Mouse (Mus musculus) forebrain, embryonic 16.5 days (tissue): Measurements from ENCODE around the gene Snx9. TPM values are rescaled to one million over a fixed set of nuclear protein-coding genes. Genes with fewer than 3 reads are reported as not detected.

Experiments
- ATAC-seq: fragments of 200-750 bp; cut with Nextera tagmentation; 2 replicates; pipeline ENCODE4 v1.8.0; 2017; ENCODE audit warnings: mild to moderate bottlenecking, moderate library complexity
- H3K27ac ChIP-seq: fragments of 300-500 bp; sonication (generic); 2 replicates; pipeline ENCODE4 v1.5.1; 2014; ENCODE audit warnings: low read length, control low read depth
- H3K27me3 ChIP-seq: fragments of 300-500 bp; sonication (generic); replicated peaks from 2 replicates; pipeline ENCODE4 v1.6.1; 2014; ENCODE audit warnings: low read length; ENCODE audit not compliant: control insufficient read depth, insufficient read depth
- H3K36me3 ChIP-seq: fragments of 300-500 bp; sonication (generic); 2 replicates; pipeline ENCODE4 v1.6.1; 2014; ENCODE audit not compliant: control insufficient read depth, insufficient read depth
- H3K4me1 ChIP-seq: fragments of 300-500 bp; sonication (generic); replicated peaks from 2 replicates; pipeline ENCODE4 v1.6.1; 2014; ENCODE audit warnings: low read length; ENCODE audit not compliant: control insufficient read depth, insufficient read depth
- H3K4me2 ChIP-seq: fragments of 300-500 bp; sonication (generic); 2 replicates; pipeline ENCODE4 v1.6.1; 2014; ENCODE audit warnings: mild to moderate bottlenecking, low read length, control low read depth
- H3K4me3 ChIP-seq: fragments of 300-500 bp; sonication (generic); replicated peaks from 2 replicates; pipeline ENCODE4 v1.5.1; 2014; ENCODE audit warnings: mild to moderate bottlenecking, low read length, control low read depth
- H3K9ac ChIP-seq: fragments of 300-500 bp; sonication (generic); replicated peaks from 2 replicates; pipeline ENCODE4 v1.6.1; 2014; ENCODE audit warnings: low read depth, low read length, control low read depth
- H3K9me3 ChIP-seq: fragments of 300-500 bp; sonication (generic); 2 replicates; pipeline ENCODE4 v1.6.1; 2016; ENCODE audit warnings: low read length; ENCODE audit not compliant: control insufficient read depth
- WGBS: fragments of 180-500 bp; shearing (Covaris S2); extraction: QIAGEN DNeasy Blood & Tissue Kit; methylation state at CpG from one replicate; pipeline ENCODE4 v1.1.7; 2014; 5-methylcytosine and 5-hydroxymethylcytosine counted together
- polyA plus RNA-seq: library from polyadenylated mRNA; unstranded; fragments of >200 nt; fragmentation: Nextera tagmentation; extraction: Ambion mirVana; gene quantifications from 2 replicates; pipeline ENCODE4 v1.2.1, GENCODE M21; 2015

The Snx9 gene
- polyA plus RNA-seq, 1 experiment from 2014 or later: 4.5 TPM

DNA sequence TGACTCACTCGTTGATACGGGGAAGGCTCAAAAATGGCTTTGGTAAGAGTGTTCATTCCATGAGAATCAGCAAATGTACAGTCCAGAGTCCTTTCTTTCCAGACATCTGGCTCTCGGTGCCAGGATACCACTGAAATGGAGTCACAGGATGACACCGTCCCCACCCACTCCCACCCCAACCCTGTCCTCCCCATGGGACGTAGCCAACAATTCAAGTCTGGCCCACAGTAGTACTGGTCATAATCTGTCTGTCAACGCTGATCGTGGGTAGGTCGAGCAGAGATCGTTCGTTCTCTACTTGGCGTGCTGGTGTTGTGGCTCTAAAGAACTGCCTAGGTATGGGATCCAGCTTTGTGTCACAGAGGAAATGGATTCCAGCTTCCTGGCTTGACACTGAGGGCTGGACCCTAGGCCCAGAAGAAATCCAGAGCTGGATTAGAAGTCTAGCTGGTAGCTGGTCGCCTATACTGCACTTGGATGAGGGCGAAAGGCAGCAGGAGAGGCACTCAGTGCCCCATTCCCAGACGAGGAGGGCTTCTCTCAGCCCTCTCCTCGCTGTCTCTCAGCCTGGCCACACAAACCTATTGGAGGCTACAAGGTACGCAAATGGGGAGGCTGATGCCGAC lies 41.6 kb upstream of the Snx9 start:
- Histone ChIP-seq H3K27me3 (no peaks in the 10 kb centered on the region), H3K9me3 (no peaks in the 10 kb centered on the region), H3K4me3 (no peak overlapping the region), H3K4me2 (no peak overlapping the region), H3K36me3 (no peaks in the 10 kb centered on the region), H3K9ac (no peak overlapping the region), H3K4me1 (peaks cover 3% of the 10 kb centered on the region), H3K27ac (no peak overlapping the region)
- ATAC-seq: no peak
- 85% methylated on average over 17 of the region's 17 CpGs for WGBS

DNA sequence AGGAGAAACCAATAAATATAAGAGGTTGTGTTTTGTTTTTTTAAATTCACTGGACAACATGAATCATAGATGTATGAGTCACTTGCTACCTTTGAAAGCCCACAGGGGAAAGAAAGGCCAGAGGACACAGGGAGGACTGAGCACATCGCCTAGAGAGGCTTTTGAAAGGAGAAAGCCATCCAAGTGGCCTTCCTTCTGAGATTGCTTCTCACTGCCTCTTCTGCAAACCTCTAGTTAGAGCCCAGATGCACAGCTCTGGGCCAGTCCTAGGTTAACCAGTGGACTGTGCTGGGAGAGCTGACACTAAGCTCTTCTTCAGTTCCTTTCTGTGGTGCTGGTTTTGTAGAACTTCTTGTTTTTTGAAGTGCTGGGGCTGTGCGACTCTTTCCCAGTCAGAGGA lies 40.9 kb upstream of the Snx9 start:
- no peaks in the 10 kb centered on the region for H3K36me3 ChIP-seq

DNA sequence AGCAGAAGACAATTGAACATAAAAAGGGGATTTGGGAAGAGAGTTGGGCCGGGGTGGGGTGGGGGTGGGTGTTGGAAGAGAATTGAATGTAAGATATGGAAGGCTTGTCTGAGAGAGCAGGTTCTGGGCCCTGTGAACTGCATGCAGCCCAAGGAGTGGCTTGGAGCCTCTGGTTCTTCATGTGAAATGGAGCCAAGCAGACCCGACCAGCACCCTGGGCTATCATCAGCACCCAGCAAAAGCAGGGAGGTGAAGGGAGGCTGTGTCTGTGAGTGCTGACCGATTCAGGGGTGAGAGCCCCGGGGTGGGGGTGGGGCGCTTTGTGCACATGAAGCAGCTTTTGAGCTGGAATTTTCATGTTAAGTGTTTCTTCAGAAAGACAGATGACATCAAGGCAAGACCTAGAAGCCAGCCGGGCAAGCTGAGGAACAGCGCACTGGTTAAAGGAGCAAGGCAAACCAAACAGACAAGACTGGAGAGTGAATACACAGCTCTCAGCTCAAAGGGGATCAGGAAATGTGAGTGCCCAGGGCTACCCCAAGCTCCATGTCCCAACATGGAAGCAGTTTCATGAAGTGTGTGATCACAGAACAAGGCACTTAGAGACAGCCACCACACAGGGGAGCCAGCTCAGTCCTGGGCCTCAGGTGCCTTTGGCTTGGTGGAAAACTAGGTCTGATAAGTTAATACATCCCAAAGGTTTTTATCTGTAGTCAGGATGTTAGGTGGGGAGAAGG lies 40.1 kb upstream of the Snx9 start:
- H3K27ac ChIP-seq: no peak overlapping the region
- no peaks in the 10 kb centered on the region for H3K9me3 ChIP-seq
- H3K9ac ChIP-seq: no peak overlapping the region
- H3K36me3 ChIP-seq: no peaks in the 10 kb centered on the region
- no peak overlapping the region for H3K4me2 ChIP-seq
- H3K4me3 ChIP-seq: no peak overlapping the region
- H3K4me1 ChIP-seq: peaks cover 3% of the 10 kb centered on the region
- no peaks in the 10 kb centered on the region for H3K27me3 ChIP-seq
- 78% methylated on average over 7 of the region's 7 CpGs for WGBS
- no peak for ATAC-seq

More for the DNA sequence above, 40.9 kb upstream of the Snx9 start:
- Histone ChIP-seq H3K9me3 (no peaks in the 10 kb centered on the region), H3K4me1 (peaks cover 3% of the 10 kb centered on the region), H3K27me3 (no peaks in the 10 kb centered on the region), H3K27ac (no peak overlapping the region), H3K4me3 (no peak overlapping the region), H3K9ac (no peak overlapping the region), H3K4me2 (no peak overlapping the region)
- WGBS: 76% methylated on average over 2 of the region's 2 CpGs
- ATAC-seq: no peak

DNA sequence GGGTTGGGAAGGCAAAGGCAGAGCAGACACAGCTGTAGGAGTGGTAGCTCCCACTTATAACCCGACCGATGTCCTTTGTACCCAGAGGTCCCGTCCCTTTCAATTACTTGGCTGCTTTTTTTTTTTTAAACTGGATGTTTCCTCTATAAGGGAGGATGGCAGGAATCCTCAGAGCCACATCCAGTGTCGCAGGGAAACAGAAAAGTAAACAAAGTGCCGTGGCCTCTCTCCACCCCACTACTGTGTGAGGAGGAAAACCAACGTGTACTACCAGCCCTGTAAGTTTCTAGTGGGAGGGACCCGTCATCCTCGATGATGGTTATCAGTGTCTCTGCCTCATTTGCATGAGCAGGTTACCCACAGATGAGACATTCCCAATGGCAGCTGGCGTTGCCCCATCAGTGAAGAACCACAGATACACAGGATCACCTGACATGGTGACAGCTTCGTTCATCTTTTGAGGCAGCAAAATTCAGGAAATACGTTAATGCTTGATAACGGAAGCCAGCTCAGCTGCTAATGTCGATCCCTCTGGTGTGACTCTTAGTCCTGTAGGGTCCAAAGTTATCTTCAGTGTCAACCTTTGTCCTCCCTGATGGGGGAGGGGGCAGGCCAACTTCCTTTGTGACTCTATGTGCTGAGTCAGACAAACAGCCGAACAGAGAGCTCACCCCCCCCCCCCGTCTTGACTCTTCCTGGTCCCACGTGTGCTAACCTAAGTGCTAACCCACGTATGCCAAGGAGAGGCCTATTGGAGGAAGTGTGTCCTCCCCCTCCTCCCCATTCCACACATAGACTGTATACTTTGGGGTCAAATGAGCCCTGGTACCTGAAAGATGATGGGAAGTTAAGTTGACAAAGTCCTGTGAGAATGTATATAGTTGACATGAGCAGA lies 39.1 kb upstream of the Snx9 start:
- Histone ChIP-seq H3K9ac (no peak overlapping the region), H3K27me3 (no peaks in the 10 kb centered on the region), H3K4me2 (no peak overlapping the region), H3K9me3 (no peaks in the 10 kb centered on the region), H3K27ac (no peak overlapping the region), H3K4me1 (peaks cover 3% of the 10 kb centered on the region), H3K36me3 (no peaks in the 10 kb centered on the region), H3K4me3 (no peak overlapping the region)
- WGBS: 83% methylated on average over 17 of the region's 17 CpGs
- no peak for ATAC-seq

DNA sequence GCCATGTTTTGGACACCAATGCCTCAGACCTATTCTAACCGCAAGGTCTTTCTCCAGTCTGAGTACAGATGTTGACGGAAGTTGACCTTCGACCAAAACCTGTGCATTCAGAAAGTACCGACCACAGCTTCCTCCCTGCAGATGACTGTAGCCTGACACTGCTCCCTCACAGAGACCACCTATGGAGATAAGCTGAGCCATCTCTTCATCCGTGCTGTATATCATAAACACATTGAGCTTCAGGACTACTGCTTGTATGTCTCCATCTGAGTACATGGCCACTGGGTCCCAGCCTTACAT lies 38.5 kb upstream of the Snx9 start:
- no peak overlapping the region for H3K4me2 ChIP-seq
- no peak overlapping the region for H3K9ac ChIP-seq
- no peaks in the 10 kb centered on the region for H3K36me3 ChIP-seq
- 90% methylated on average over 5 of the region's 5 CpGs for WGBS
- no peak for ATAC-seq
- no peak overlapping the region for H3K27ac ChIP-seq
- no peak overlapping the region for H3K4me3 ChIP-seq
- no peaks in the 10 kb centered on the region for H3K9me3 ChIP-seq
- no peaks in the 10 kb centered on the region for H3K4me1 ChIP-seq
- H3K27me3 ChIP-seq: no peaks in the 10 kb centered on the region

DNA sequence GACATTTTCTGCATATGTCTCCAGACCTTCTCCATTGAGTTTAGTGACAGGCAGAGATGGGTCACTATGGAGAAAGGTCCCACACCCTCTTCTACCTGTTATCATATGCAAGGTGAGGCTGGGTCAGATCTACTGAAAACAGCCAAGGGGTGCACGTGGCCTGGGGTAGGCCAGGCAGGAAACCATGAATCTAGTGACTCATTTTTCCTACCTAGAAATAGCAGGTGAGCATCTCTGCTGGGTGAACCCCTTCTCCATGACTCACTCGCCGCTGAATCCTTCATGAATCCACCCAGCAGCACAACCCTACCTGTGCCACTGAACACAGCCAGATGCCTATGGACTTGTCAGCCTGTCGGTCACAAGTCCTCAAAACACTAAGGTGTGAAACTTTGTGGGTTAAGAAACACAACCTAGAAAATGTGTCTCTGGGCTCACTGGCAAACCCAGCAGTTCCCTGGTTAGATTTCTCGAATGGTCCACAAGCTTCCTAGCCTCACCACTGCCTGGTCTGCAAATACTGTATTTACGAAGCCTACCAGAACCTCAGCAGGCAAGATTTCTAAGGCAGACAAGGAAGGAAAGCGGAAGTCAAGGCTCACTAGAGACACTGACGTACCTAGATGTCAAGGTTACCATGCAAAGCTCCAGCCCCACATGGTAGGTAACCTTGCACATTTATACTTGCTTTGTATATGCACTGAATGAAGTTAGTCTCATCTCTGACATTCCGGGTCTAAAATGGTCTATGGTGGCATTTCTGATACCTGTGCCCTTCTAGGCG lies 37.7 kb upstream of the Snx9 start:
- 95% methylated on average over 10 of the region's 10 CpGs for WGBS
- no peak for ATAC-seq

DNA sequence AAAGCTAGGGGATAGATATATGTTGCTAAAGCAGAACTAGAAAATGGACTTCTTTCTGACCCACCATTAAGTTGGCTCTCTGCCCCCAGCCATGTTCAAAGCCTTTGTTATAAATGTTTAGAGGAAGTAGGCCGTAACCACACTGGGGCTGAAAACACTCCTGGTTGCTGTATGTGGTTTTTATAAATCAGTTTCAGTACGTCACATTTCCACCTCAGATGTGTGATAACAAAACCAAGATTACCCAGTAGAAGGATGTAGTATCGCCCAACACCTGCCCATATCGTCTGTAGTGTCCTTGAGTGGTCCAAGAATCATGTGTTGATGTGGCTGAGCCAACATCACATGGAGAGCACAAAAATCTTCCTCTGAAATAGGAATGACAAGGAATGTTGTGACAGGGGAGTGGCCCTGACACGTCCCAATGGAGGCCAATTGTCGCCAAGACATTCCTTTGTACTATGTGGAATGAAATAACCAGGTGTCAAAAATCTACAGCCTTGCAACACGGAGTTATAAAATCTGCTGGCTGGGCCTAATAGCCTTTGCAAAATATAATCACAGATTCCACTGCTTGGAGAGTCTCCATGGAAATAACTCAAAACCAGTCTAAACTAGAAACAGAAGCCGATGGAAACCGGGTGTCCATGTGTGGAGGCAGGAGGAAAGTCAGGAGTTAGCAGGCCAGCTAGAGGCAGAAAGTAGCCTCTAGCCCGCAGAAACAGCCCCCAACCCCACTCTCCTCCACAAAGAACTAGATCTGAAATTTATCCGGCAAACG lies 36.6 kb upstream of the Snx9 start:
- no peak overlapping the region for H3K4me2 ChIP-seq
- 80% methylated on average over 12 of the region's 12 CpGs for WGBS
- no peaks in the 10 kb centered on the region for H3K9me3 ChIP-seq
- H3K36me3 ChIP-seq: no peaks in the 10 kb centered on the region
- H3K4me1 ChIP-seq: no peaks in the 10 kb centered on the region
- H3K27me3 ChIP-seq: no peaks in the 10 kb centered on the region
- no peak overlapping the region for H3K4me3 ChIP-seq
- ATAC-seq: no peak
- no peak overlapping the region for H3K9ac ChIP-seq
- no peak overlapping the region for H3K27ac ChIP-seq

More for the DNA sequence above, 37.7 kb upstream of the Snx9 start:
- H3K9ac ChIP-seq: no peak overlapping the region
- no peak overlapping the region for H3K4me2 ChIP-seq
- H3K4me1 ChIP-seq: no peaks in the 10 kb centered on the region
- no peak overlapping the region for H3K27ac ChIP-seq
- no peaks in the 10 kb centered on the region for H3K27me3 ChIP-seq
- no peaks in the 10 kb centered on the region for H3K9me3 ChIP-seq
- H3K36me3 ChIP-seq: no peaks in the 10 kb centered on the region
- no peak overlapping the region for H3K4me3 ChIP-seq

DNA sequence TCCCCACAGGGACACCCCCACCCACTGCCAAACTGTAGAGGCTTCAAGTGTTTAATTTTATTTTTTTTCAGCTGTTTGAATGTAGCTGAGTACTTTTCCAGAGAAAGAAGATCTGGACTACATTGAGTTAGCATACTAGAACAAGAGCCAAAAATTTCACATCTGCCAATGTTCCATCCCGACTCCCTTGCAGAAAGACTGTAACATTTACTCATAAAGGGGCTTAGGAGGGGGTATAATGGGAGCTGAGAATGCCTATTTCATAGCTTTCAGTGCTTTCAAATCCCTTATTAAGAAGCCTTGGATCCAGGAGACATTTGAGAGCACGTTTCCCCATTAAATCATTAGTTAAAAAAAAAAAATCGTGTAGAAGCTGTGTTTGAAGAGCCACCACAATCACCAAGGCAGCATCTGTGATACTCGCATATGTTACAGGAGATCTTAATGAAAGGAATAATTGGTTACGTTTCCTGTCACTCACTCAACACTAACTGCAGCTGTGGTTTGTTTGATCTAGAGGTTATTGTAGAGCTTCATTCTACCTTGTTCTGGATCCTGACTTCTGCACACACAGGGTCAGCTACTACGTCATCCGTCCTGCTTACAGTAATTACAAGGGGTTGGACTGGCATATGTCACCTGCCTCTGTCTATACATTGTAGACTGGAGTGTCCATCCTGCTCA lies 35.8 kb upstream of the Snx9 start:
- Histone ChIP-seq H3K27ac (no peak overlapping the region), H3K4me3 (no peak overlapping the region), H3K9me3 (no peaks in the 10 kb centered on the region), H3K36me3 (no peaks in the 10 kb centered on the region), H3K27me3 (no peaks in the 10 kb centered on the region), H3K4me2 (no peak overlapping the region), H3K9ac (no peak overlapping the region), H3K4me1 (no peaks in the 10 kb centered on the region)
- no peak for ATAC-seq
- WGBS: 44% methylated on average over 7 of the region's 7 CpGs
